Mouse (Mus musculus) spleen, adult 2 months (tissue): ENCODE measurements at regions not wholly inside any gene's neighbourhood (a gene's known extent, or its start where the extent isn't known, plus 50 kb on each side); places are given as distances from the start of the nearest gene placed in this dataset.

Source experiments
- CTCF ChIP-seq: fragments of 200-500 bp; IDR thresholded peaks from 2 replicates; pipeline ENCODE4 v1.5.1; 2011; ENCODE audit warnings: mild to moderate bottlenecking, inconsistent platforms; ENCODE audit not compliant: insufficient read depth, insufficient read length, insufficient replicate concordance; ENCODE audit errors: extremely low read depth
- POLR2A ChIP-seq: fragments of 200-500 bp; IDR thresholded peaks from 2 replicates; pipeline ENCODE4 v1.6.1; 2011; ENCODE audit warnings: low read depth, low read length, inconsistent platforms

GRCm38 (mm10) chr4:56036334-56036733, 504.1 kb upstream of the Klf4 start:
- TF ChIP-seq POLR2A (no peak), CTCF (no peak)
